Mouse (Mus musculus): ENCODE measurements around the gene C1ql1. TPM values are rescaled to one million over a fixed set of nuclear protein-coding genes. Genes with fewer than 3 reads are reported as not detected.

The C1ql1 gene
- polyA plus RNA-seq, 1 experiment from 2014 or later: 0.74 TPM

- no peak overlapping the region for H3K4me3 ChIP-seq
- no peaks in the 10 kb centered on the region for H3K36me3 ChIP-seq
- no peaks in the 10 kb centered on the region for H3K9me3 ChIP-seq
- no peak overlapping the region for H3K4me2 ChIP-seq
- no peak overlapping the region for H3K9ac ChIP-seq
- WGBS: 66% methylated on average over 8 of the region's 8 CpGs
- peaks cover 27% of the 10 kb centered on the region for H3K4me1 ChIP-seq
- H3K27ac ChIP-seq (replicated peaks): no peak overlapping the region
- H3K27me3 ChIP-seq (replicated peaks): peaks cover 40% of the 10 kb centered on the region
- ATAC-seq (ENCODE audit: extremely low read depth, insufficient number of reproducible peaks, low FRiP score, low TSS enrichment): no peak
Observed at GRCm38 (mm10) chr11:102957692-102958091, 11.2 kb upstream of the C1ql1 start.

GRCm38 (mm10) chr11:102956962-102957614 is 10.6 kb upstream of the C1ql1 start:
- 42% methylated on average over 16 of the region's 16 CpGs for WGBS
- Histone ChIP-seq H3K9me3 (no peaks in the 10 kb centered on the region), H3K9ac (no peak overlapping the region)

DNA sequence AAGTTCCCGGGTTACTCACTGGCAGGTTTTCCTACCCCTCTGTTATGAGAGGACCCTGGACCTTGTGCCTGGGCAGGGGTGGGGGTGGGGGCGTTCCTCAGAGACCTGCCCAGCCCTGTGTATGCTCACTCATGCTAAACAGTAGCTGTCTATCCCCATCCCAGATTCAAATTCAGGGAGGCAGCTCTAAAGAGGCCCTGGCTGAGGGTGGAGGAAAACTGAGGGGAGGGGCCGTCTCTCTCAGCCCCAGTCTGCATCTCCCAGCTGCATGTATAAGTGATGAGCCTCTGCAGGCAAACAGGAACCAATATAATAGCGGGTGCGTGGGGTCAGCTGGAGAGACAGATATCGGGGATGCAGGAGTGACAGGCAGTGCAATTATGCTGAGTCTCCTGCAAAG is 6.4 kb upstream of the C1ql1 start:
- H3K9me3 ChIP-seq: no peaks in the 10 kb centered on the region
- H3K4me2 ChIP-seq: no peak overlapping the region
- WGBS: 36% methylated on average over 6 of the region's 6 CpGs
- no peak overlapping the region for H3K4me3 ChIP-seq
- H3K27ac ChIP-seq (replicated peaks): no peak overlapping the region
- peaks cover 38% of the 10 kb centered on the region for H3K4me1 ChIP-seq
- H3K27me3 ChIP-seq (replicated peaks): peaks cover 79% of the 10 kb centered on the region
- H3K9ac ChIP-seq: no peak overlapping the region
- no peaks in the 10 kb centered on the region for H3K36me3 ChIP-seq
- ATAC-seq (ENCODE audit: extremely low read depth, insufficient number of reproducible peaks, low FRiP score, low TSS enrichment): no peak

More at GRCm38 (mm10) chr11:102956962-102957614, 10.6 kb upstream of the C1ql1 start:
- no peak for ATAC-seq (ENCODE audit: extremely low read depth, insufficient number of reproducible peaks, low FRiP score, low TSS enrichment)
- Histone ChIP-seq H3K27ac (replicated peaks) (no peak overlapping the region), H3K27me3 (replicated peaks) (peaks cover 46% of the 10 kb centered on the region), H3K4me1 (peaks cover 27% of the 10 kb centered on the region), H3K4me3 (no peak overlapping the region), H3K36me3 (no peaks in the 10 kb centered on the region), H3K4me2 (no peak overlapping the region; the same call in 1 of the 2 replicates)

- H3K27ac ChIP-seq (replicated peaks): no peak overlapping the region
- H3K4me2 ChIP-seq: peak overlapping the region; percentile 87
- peaks cover 41% of the 10 kb centered on the region for H3K4me1 ChIP-seq
- H3K27me3 ChIP-seq (replicated peaks): peaks cover 100% of the 10 kb centered on the region
- peak overlapping the region; percentile 82 for H3K9ac ChIP-seq
- H3K4me3 ChIP-seq: peak overlapping the region; percentile 64
- H3K36me3 ChIP-seq: no peaks in the 10 kb centered on the region
- ATAC-seq (ENCODE audit: extremely low read depth, insufficient number of reproducible peaks, low FRiP score, low TSS enrichment): no peak
- H3K9me3 ChIP-seq: no peaks in the 10 kb centered on the region
- WGBS: 1% methylated on average over 51 of the region's 51 CpGs
Observed at GRCm38 (mm10) chr11:102948043-102948961, 1.8 kb upstream of the C1ql1 start.

- no peaks in the 10 kb centered on the region for H3K9me3 ChIP-seq
- ATAC-seq (ENCODE audit: extremely low read depth, insufficient number of reproducible peaks, low FRiP score, low TSS enrichment): no peak
- H3K4me3 ChIP-seq: peak overlapping the region; percentile 51
- H3K36me3 ChIP-seq: no peaks in the 10 kb centered on the region
- H3K27me3 ChIP-seq (replicated peaks): peaks cover 100% of the 10 kb centered on the region
- H3K4me2 ChIP-seq: peak overlapping the region; percentile 73
- no peak overlapping the region for H3K9ac ChIP-seq
- H3K27ac ChIP-seq (replicated peaks): no peak overlapping the region
- 6% methylated on average over 8 of the region's 8 CpGs for WGBS
- H3K4me1 ChIP-seq: peaks cover 41% of the 10 kb centered on the region
Observed at GRCm38 (mm10) chr11:102946992-102947343, 480 bp upstream of the C1ql1 start.

GRCm38 (mm10) chr11:102945306-102946264 is 903 bp downstream of the C1ql1 start:
- Histone ChIP-seq H3K9ac (peak overlapping the region; percentile 67), H3K27me3 (replicated peaks) (peaks cover 98% of the 10 kb centered on the region), H3K4me2 (peak overlapping the region; percentile 73), H3K9me3 (no peaks in the 10 kb centered on the region), H3K36me3 (no peaks in the 10 kb centered on the region), H3K4me1 (peaks cover 48% of the 10 kb centered on the region), H3K27ac (replicated peaks) (no peak overlapping the region), H3K4me3 (peak overlapping the region; percentile 51)
- 2% methylated on average over 54 of the region's 54 CpGs for WGBS
- no peak for ATAC-seq (ENCODE audit: extremely low read depth, insufficient number of reproducible peaks, low FRiP score, low TSS enrichment)

DNA sequence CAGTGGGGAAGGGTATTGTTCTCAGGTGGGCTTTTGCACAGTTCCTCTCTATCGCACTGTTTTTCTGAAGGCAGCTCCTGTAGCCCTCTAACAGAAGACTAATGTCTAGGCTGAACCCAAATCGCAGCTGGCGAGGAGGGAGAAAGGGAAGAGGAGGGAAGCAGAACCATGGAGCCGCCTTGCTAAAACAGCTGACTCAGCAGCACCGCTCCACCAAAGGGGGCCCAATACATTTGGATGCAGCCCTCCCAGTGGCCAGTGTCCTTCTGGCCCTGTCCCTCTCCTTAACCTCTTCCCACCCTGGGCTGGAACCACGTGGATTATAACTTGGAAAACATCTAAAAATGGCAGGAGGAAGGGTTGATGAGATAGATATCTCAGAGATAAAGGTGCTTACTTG is 5.3 kb downstream of the C1ql1 start:
- no peak overlapping the region for H3K4me2 ChIP-seq
- H3K27me3 ChIP-seq (replicated peaks): peaks cover 91% of the 10 kb centered on the region
- peaks cover 42% of the 10 kb centered on the region for H3K4me1 ChIP-seq
- 58% methylated on average over 6 of the region's 6 CpGs for WGBS
- no peak overlapping the region for H3K9ac ChIP-seq
- no peaks in the 10 kb centered on the region for H3K9me3 ChIP-seq
- H3K4me3 ChIP-seq: no peak overlapping the region
- H3K27ac ChIP-seq (replicated peaks): no peak overlapping the region
- no peaks in the 10 kb centered on the region for H3K36me3 ChIP-seq
- no peak for ATAC-seq (ENCODE audit: extremely low read depth, insufficient number of reproducible peaks, low FRiP score, low TSS enrichment)

GRCm38 (mm10) chr11:102939024-102939675 is 7.3 kb downstream of the C1ql1 start:
- no peaks in the 10 kb centered on the region for H3K9me3 ChIP-seq
- peaks cover 22% of the 10 kb centered on the region for H3K4me1 ChIP-seq
- H3K4me2 ChIP-seq: peak overlapping the region; percentile 20; the same call in 1 of the 2 replicates
- no peak overlapping the region for H3K27ac ChIP-seq (replicated peaks)
- H3K36me3 ChIP-seq: no peaks in the 10 kb centered on the region
- H3K4me3 ChIP-seq: no peak overlapping the region
- H3K9ac ChIP-seq: no peak overlapping the region
- ATAC-seq (ENCODE audit: extremely low read depth, insufficient number of reproducible peaks, low FRiP score, low TSS enrichment): no peak
- 41% methylated on average over 13 of the region's 13 CpGs for WGBS
- H3K27me3 ChIP-seq (replicated peaks): peaks cover 90% of the 10 kb centered on the region

DNA sequence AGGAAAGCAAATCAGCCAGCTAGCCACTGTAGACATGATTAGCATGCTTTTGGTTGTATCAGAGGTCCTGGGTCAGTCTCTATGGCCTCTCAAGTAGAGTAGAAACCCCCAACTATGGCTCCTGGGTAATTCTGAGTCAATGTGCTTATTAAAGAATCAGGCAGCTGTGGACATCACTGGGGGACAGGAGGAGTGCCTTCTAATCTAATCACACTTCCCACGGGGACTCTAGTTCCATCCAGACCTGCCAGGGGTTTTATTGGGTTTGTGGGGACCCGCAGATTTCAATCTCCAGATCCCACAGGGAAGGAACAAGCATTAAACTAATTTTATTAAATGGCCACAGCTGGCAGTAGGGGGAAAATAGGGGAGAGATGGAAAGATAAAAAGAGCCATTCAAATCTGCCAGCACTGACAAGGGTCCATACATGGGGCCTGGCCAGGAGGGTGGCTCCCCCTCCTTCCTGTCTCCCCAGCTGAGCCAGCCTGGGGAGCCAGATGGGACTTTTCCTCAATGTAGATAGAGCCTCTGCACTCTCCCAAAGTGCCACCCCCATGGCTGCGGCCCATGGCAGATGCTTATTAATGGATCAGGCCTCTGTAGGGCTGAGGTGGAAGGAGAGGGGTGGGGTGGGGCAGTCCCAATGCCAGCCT is 8.8 kb downstream of the C1ql1 start:
- ATAC-seq (ENCODE audit: extremely low read depth, insufficient number of reproducible peaks, low FRiP score, low TSS enrichment): no peak
- WGBS: 52% methylated on average over 3 of the region's 3 CpGs
- H3K27me3 ChIP-seq (replicated peaks): peaks cover 81% of the 10 kb centered on the region

GRCm38 (mm10) chr11:102936272-102936671 is 10.2 kb downstream of the C1ql1 start:
- H3K36me3 ChIP-seq: no peaks in the 10 kb centered on the region
- no peak for ATAC-seq (ENCODE audit: extremely low read depth, insufficient number of reproducible peaks, low FRiP score, low TSS enrichment)
- H3K4me3 ChIP-seq: no peak overlapping the region
- H3K9me3 ChIP-seq: no peaks in the 10 kb centered on the region
- WGBS: 51% methylated on average over 4 of the region's 4 CpGs
- H3K4me2 ChIP-seq: no peak overlapping the region
- H3K9ac ChIP-seq: no peak overlapping the region
- peaks cover 67% of the 10 kb centered on the region for H3K27me3 ChIP-seq (replicated peaks)
- peaks cover 22% of the 10 kb centered on the region for H3K4me1 ChIP-seq
- H3K27ac ChIP-seq (replicated peaks): no peak overlapping the region

More for the DNA sequence above, 8.8 kb downstream of the C1ql1 start:
- H3K9ac ChIP-seq: no peak overlapping the region
- no peaks in the 10 kb centered on the region for H3K9me3 ChIP-seq
- H3K4me3 ChIP-seq: no peak overlapping the region
- no peaks in the 10 kb centered on the region for H3K36me3 ChIP-seq
- H3K4me1 ChIP-seq: peaks cover 22% of the 10 kb centered on the region
- no peak overlapping the region for H3K27ac ChIP-seq (replicated peaks)
- no peak overlapping the region for H3K4me2 ChIP-seq

Data from heart, embryonic 13.5 days (tissue).